Mouse (Mus musculus) embryonic stem cell, embryonic (primary cell): Measurements from ENCODE around the gene Hist2h2ac.
"Not testable (repeated sequence)": the region's sequence is repeated elsewhere in the genome, so short reads cannot be mapped to it uniquely, and the experiment has no call there.

Experiments used
- CTCF ChIA-PET, 4 experiments: fragments of 300-600 bp in 2 of 4; fragments of 350-600 bp in 2 of 4; sonication (Branson Sonifier 250); formaldehyde crosslinking; loops; one replicate each; lab custom pipeline; 2022; ENCODE audit warnings: inconsistent platforms in 2 of 4; lab: Charles Lee
- POLR2A ChIA-PET, 4 experiments: fragments of 300-600 bp in 2 of 4; fragments of 350-600 bp in 2 of 4; sonication (Branson Sonifier 250); formaldehyde crosslinking; loops; one replicate each; lab custom pipeline; 2022; ENCODE audit warnings: antibody characterized with exemption in 4 of 4, inconsistent platforms in 1 of 4; lab: Charles Lee

Gene Hist2h2ac

GRCm38 (mm10) chr3:96257190-96257589 lies 36.5 kb upstream of the Hist2h2ac start:
- ChIA-PET POLR2A (interaction anchor here in 3 of 4 experiments (0.7 to 12.7 kb wide), 15 partner anchors 8 to 691 kb away, joined by 3 to 151 read pairs (median 6); partner anchors contain the start of genes Hist2h2ac (in 2 of the 3), Hist2h2bb (in 2 of the 3), Hist2h2be (in 2 of the 3) and Hist2h3b (in 2 of the 3)), CTCF (no interaction called here)

- ChIA-PET POLR2A (interaction anchor here (0.7 to 12.7 kb wide), 22 partner anchors 7 to 241 kb away, joined by 3 to 151 read pairs (median 10); partner anchors contain the start of genes Hist2h2bb (in 4 of the 4), Hist2h3b (in 3 of the 4), Bola1 (in 2 of the 4) and Hist2h2aa1 (in 2 of the 4)), CTCF (interaction anchor here in 2 of 4 experiments (0.7 to 1.1 kb wide), 2 partner anchors 22 to 186 kb away, joined by 3 read pairs; no protein-coding TSS in a partner anchor)
Observed at GRCm38 (mm10) chr3:96255926-96256593, 35.4 kb upstream of the Hist2h2ac start.

GRCm38 (mm10) chr3:96254683-96255355 lies 34.1 kb upstream of the Hist2h2ac start:
- ChIA-PET CTCF (interaction anchor here in 1 of 4 experiments (1.1 kb wide), 1 partner anchor 23 kb away, joined by 3 read pairs; no protein-coding TSS in a partner anchor), POLR2A (interaction anchor here (0.5 to 12.7 kb wide), 42 partner anchors 8 to 442 kb away, joined by 3 to 151 read pairs (median 5); partner anchors contain the start of genes Hist2h4 (in 4 of the 4), Hist2h2ac (in 3 of the 4), Hist2h2bb (in 3 of the 4) and Hist2h2be (in 3 of the 4))

- ChIA-PET POLR2A (interaction anchor here in 3 of 4 experiments (0.9 to 12.7 kb wide), 8 partner anchors 11 to 55 kb away, joined by 3 to 151 read pairs (median 9); partner anchors contain the start of genes Hist2h4 (in 3 of the 3), Bola1 (in 2 of the 3), Hist2h2ab (in 2 of the 3) and Hist2h2ac (in 1 of the 3)), CTCF (no interaction called here)
Observed at GRCm38 (mm10) chr3:96251787-96252186, 31.1 kb upstream of the Hist2h2ac start.

GRCm38 (mm10) chr3:96250890-96251289 lies 30.2 kb upstream of the Hist2h2ac start:
- POLR2A ChIA-PET, result interaction anchor here (0.6 to 12.7 kb wide), 25 partner anchors 9 to 582 kb away, joined by 3 to 151 read pairs (median 6); partner anchors contain the start of genes Hist2h4 (in 3 of the 4), Bola1 (in 2 of the 4), Hist2h2ab (in 2 of the 4) and Hist2h2ac (in 2 of the 4)
- CTCF ChIA-PET, result no interaction called here

- POLR2A ChIA-PET, result interaction anchor here (0.7 to 12.7 kb wide), 19 partner anchors 9 to 124 kb away, joined by 3 to 151 read pairs (median 4); partner anchors contain the start of genes Hist2h4 (in 3 of the 4), Hist2h2bb (in 2 of the 4), Hist2h3b (in 2 of the 4) and Bola1 (in 1 of the 4)
Observed at GRCm38 (mm10) chr3:96249034-96249345, 28.3 kb upstream of the Hist2h2ac start.

GRCm38 (mm10) chr3:96248141-96249033 lies 27.7 kb upstream of the Hist2h2ac start:
- ChIA-PET CTCF (interaction anchor here in 1 of 4 experiments (0.6 kb wide), 1 partner anchor 14 kb away, joined by 4 read pairs; no protein-coding TSS in a partner anchor), POLR2A (interaction anchor here (0.7 to 12.7 kb wide), 19 partner anchors 10 to 123 kb away, joined by 3 to 151 read pairs (median 4); partner anchors contain the start of genes Hist2h4 (in 3 of the 4), Hist2h2bb (in 2 of the 4), Hist2h3b (in 2 of the 4) and Bola1 (in 1 of the 4))

More at GRCm38 (mm10) chr3:96249034-96249345, 28.3 kb upstream of the Hist2h2ac start:
- CTCF ChIA-PET, result interaction anchor here in 1 of 4 experiments (0.6 kb wide), 1 partner anchor 13 kb away, joined by 4 read pairs; no protein-coding TSS in a partner anchor

- ChIA-PET CTCF (interaction anchor here in 3 of 4 experiments (0.7 to 1.3 kb wide), 3 partner anchors 15 to 30 kb away, joined by 3 to 5 read pairs (median 3); partner anchors contain the start of gene Hist2h4 (in 1 of the 3)), POLR2A (interaction anchor here (0.6 to 1.4 kb wide), 26 partner anchors 8 to 166 kb away, joined by 3 to 42 read pairs (median 4); partner anchors contain the start of genes Hist2h2bb (in 4 of the 4), Hist2h2ac (in 3 of the 4), Hist2h3b (in 3 of the 4) and Bola1 (in 2 of the 4))
Observed at GRCm38 (mm10) chr3:96247356-96248140, 26.9 kb upstream of the Hist2h2ac start.

GRCm38 (mm10) chr3:96246427-96246856 lies 25.8 kb upstream of the Hist2h2ac start, which contains the start of gene Hist2h3c1:
Gene Hist2h3c1 (plus strand): TSS chr3:96246685.
- POLR2A ChIA-PET, result interaction anchor here in 3 of 4 experiments (0.6 to 1.4 kb wide), 9 partner anchors 9 to 31 kb away, joined by 3 to 42 read pairs (median 7); partner anchors contain the start of genes Hist2h2bb (in 2 of the 3), Bola1 (in 1 of the 3), Hist2h2ab (in 1 of the 3) and Hist2h2ac (in 1 of the 3)
- CTCF ChIA-PET, result interaction anchor here in 1 of 4 experiments (0.7 kb wide), 1 partner anchor 16 kb away, joined by 5 read pairs; no protein-coding TSS in a partner anchor

- POLR2A ChIA-PET, CTCF ChIA-PET: not testable (repeated sequence)
Observed at GRCm38 (mm10) chr3:96246018-96246417, 25.3 kb upstream of the Hist2h2ac start.

- POLR2A ChIA-PET, result interaction anchor here in 3 of 4 experiments (0.6 to 6.2 kb wide), 34 partner anchors 9 to 371 kb away, joined by 3 to 149 read pairs (median 3); partner anchors contain the start of genes Bola1 (in 3 of the 3), Hist2h2ab (in 3 of the 3), Hist2h2ac (in 3 of the 3) and Hist2h2bb (in 3 of the 3)
Observed at GRCm38 (mm10) chr3:96245003-96245886, 24.6 kb upstream of the Hist2h2ac start, which contains the start of gene Hist2h2aa1. Gene Hist2h2aa1 (plus strand): TSS chr3:96245497.

GRCm38 (mm10) chr3:96243921-96244572 lies 23.4 kb upstream of the Hist2h2ac start:
- ChIA-PET CTCF (no interaction called here), POLR2A (interaction anchor here in 3 of 4 experiments (0.6 to 6.2 kb wide), 48 partner anchors 10 to 432 kb away, joined by 3 to 149 read pairs (median 4); partner anchors contain the start of genes Bola1 (in 3 of the 3), Hist2h2ab (in 3 of the 3), Hist2h2ac (in 3 of the 3) and Hist2h2bb (in 3 of the 3))

More at GRCm38 (mm10) chr3:96245003-96245886, 24.6 kb upstream of the Hist2h2ac start, which contains the start of gene Hist2h2aa1:
- CTCF ChIA-PET, result not testable (repeated sequence)

GRCm38 (mm10) chr3:96240799-96241197 lies 20.1 kb upstream of the Hist2h2ac start:
- POLR2A ChIA-PET, result interaction anchor here (0.6 to 6.2 kb wide), 23 partner anchors 10 to 290 kb away, joined by 3 to 149 read pairs (median 7); partner anchors contain the start of genes Hist2h2bb (in 4 of the 4), Hist2h4 (in 4 of the 4), Bola1 (in 2 of the 4) and Hist2h2ab (in 2 of the 4)
- CTCF ChIA-PET, result no interaction called here
